Mouse (Mus musculus) heart, embryonic 11.5 days (tissue): ENCODE measurements around the gene Pip4k2c. TPM values are rescaled to one million over a fixed set of nuclear protein-coding genes. Genes with fewer than 3 reads are reported as not detected.
"Not testable (repeated sequence)": the region's sequence is repeated elsewhere in the genome, so short reads cannot be mapped to it uniquely, and the experiment has no call there.

Experiments
- ATAC-seq: fragments of 200-750 bp; cut with Nextera tagmentation; replicated peaks from 2 replicates; pipeline ENCODE4 v1.8.0; 2017; ENCODE audit warnings: moderate library complexity; ENCODE audit not compliant: insufficient number of reproducible peaks, low FRiP score, low TSS enrichment
- H3K27ac ChIP-seq: fragments of 300-500 bp; sonication (generic); 2 replicates; pipeline ENCODE4 v1.5.1; 2014; ENCODE audit warnings: mild to moderate bottlenecking, low read depth, low read length
- H3K27me3 ChIP-seq: fragments of 300-500 bp; sonication (generic); 2 replicates; pipeline ENCODE4 v1.6.1; 2014; ENCODE audit warnings: mild to moderate bottlenecking, low read length, mixed read lengths; ENCODE audit not compliant: control insufficient read depth, insufficient read depth
- H3K36me3 ChIP-seq: fragments of 300-500 bp; sonication (generic); 2 replicates; pipeline ENCODE4 v1.6.1; 2014; ENCODE audit warnings: mild to moderate bottlenecking, low read length, moderate library complexity, mixed read lengths; ENCODE audit not compliant: control insufficient read depth, insufficient read depth
- H3K4me1 ChIP-seq: fragments of 300-500 bp; sonication (generic); 2 replicates; pipeline ENCODE4 v1.6.1; 2014; ENCODE audit warnings: low read length; ENCODE audit not compliant: control insufficient read depth, insufficient read depth
- H3K4me2 ChIP-seq: fragments of 300-500 bp; sonication (generic); 2 replicates; pipeline ENCODE4 v1.6.1; 2014; ENCODE audit warnings: mild to moderate bottlenecking, moderate library complexity
- H3K4me3 ChIP-seq: fragments of 300-500 bp; sonication (generic); 2 replicates; pipeline ENCODE4 v1.5.1; 2014; ENCODE audit warnings: low read depth, low read length
- H3K9ac ChIP-seq: fragments of 300-500 bp; sonication (generic); 2 replicates; pipeline ENCODE4 v1.6.1; 2014; ENCODE audit warnings: mild to moderate bottlenecking, low read depth, low read length, moderate library complexity
- H3K9me3 ChIP-seq: fragments of 300-500 bp; sonication (generic); replicated peaks from 2 replicates; pipeline ENCODE4 v1.6.1; 2016; ENCODE audit warnings: low read length; ENCODE audit not compliant: control insufficient read depth
- WGBS: fragments of 180-500 bp; shearing (Covaris S2); extraction: QIAGEN DNeasy Blood & Tissue Kit; methylation state at CpG from one replicate; pipeline ENCODE4 v1.1.7; 2014; ENCODE audit not compliant: insufficient replicate concordance; 5-methylcytosine and 5-hydroxymethylcytosine counted together
- polyA plus RNA-seq: library from polyadenylated mRNA; unstranded; fragments of >200 nt; fragmentation: Nextera tagmentation; extraction: Ambion mirVana; gene quantifications from 2 replicates; pipeline ENCODE4 v1.2.1, GENCODE M21; 2014

Pip4k2c gene
- polyA plus RNA-seq, 1 experiment from 2014 or later: 20.8 TPM

- Histone ChIP-seq H3K36me3 (no peaks in the 10 kb centered on the region), H3K9ac (no peak overlapping the region), H3K4me1 (peaks cover 27% of the 10 kb centered on the region), H3K9me3 (no peaks in the 10 kb centered on the region), H3K4me2 (no peak overlapping the region; the same call in 1 of the 2 replicates), H3K27me3 (peaks cover 83% of the 10 kb centered on the region), H3K4me3 (peak overlapping the region; percentile 58), H3K27ac (no peak overlapping the region)
- 13% methylated on average over 15 of the region's 15 CpGs for WGBS
- no peak for ATAC-seq
Measured at GRCm38 (mm10) chr10:127166771-127167613, 44.4 kb downstream of the Pip4k2c start.

GRCm38 (mm10) chr10:127166404-127166715 is 45.0 kb downstream of the Pip4k2c start:
- peak overlapping the region; percentile 84 for H3K4me2 ChIP-seq
- WGBS: under 1% methylated on average over 11 of the region's 11 CpGs
- ATAC-seq: no peak
- peaks cover 77% of the 10 kb centered on the region for H3K27me3 ChIP-seq
- H3K4me3 ChIP-seq: peak overlapping the region; percentile 58
- no peak overlapping the region for H3K27ac ChIP-seq
- H3K9me3 ChIP-seq: no peaks in the 10 kb centered on the region
- peaks cover 27% of the 10 kb centered on the region for H3K4me1 ChIP-seq
- H3K36me3 ChIP-seq: no peaks in the 10 kb centered on the region
- H3K9ac ChIP-seq: no peak overlapping the region

- peak overlapping the region; percentile 84 for H3K4me2 ChIP-seq
- H3K27me3 ChIP-seq: peaks cover 72% of the 10 kb centered on the region
- ATAC-seq: peak; percentile 44; the same call in 1 of the 2 replicates
- H3K36me3 ChIP-seq: no peaks in the 10 kb centered on the region
- H3K4me3 ChIP-seq: peak overlapping the region; percentile 58
- H3K9ac ChIP-seq: peak overlapping the region; percentile 61; the same call in 1 of the 2 replicates
- under 1% methylated on average over 55 of the region's 56 CpGs for WGBS
- H3K27ac ChIP-seq: no peak overlapping the region
- H3K9me3 ChIP-seq: no peaks in the 10 kb centered on the region
- peaks cover 26% of the 10 kb centered on the region for H3K4me1 ChIP-seq
Measured at GRCm38 (mm10) chr10:127165654-127166403, 45.6 kb downstream of the Pip4k2c start.

GRCm38 (mm10) chr10:127165354-127165653 is 46.1 kb downstream of the Pip4k2c start:
- H3K27me3 ChIP-seq: peaks cover 67% of the 10 kb centered on the region
- no peaks in the 10 kb centered on the region for H3K9me3 ChIP-seq
- H3K4me3 ChIP-seq: peak overlapping the region; percentile 58
- H3K4me2 ChIP-seq: peak overlapping the region; percentile 84
- H3K36me3 ChIP-seq: no peaks in the 10 kb centered on the region
- H3K27ac ChIP-seq: no peak overlapping the region
- peak; percentile 40 for ATAC-seq
- peaks cover 21% of the 10 kb centered on the region for H3K4me1 ChIP-seq
- WGBS: 1% methylated on average over 38 of the region's 42 CpGs
- H3K9ac ChIP-seq: peak overlapping the region; percentile 61; the same call in 1 of the 2 replicates

GRCm38 (mm10) chr10:127164631-127165353 is 46.6 kb downstream of the Pip4k2c start, which contains the start of gene B4galnt1:
B4galnt1 (plus strand) TSS chr10:127165225.
- peak within 1 kb of the TSS; percentile 61; the same call in 1 of the 2 replicates for H3K9ac ChIP-seq
- WGBS: 3% methylated on average over 50 of the region's 52 CpGs
- H3K9me3 ChIP-seq: no peaks in the 10 kb centered on the region
- peaks cover 19% of the 10 kb centered on the region for H3K4me1 ChIP-seq
- peak within 1 kb of the TSS; percentile 84 for H3K4me2 ChIP-seq
- peak within 1 kb of the TSS; percentile 58 for H3K4me3 ChIP-seq
- peaks cover 62% of the 10 kb centered on the region for H3K27me3 ChIP-seq
- no peak within 1 kb of the TSS for H3K27ac ChIP-seq
- ATAC-seq: peak; percentile 37
- no peaks in the 10 kb centered on the region for H3K36me3 ChIP-seq

- no peak for ATAC-seq
- Histone ChIP-seq H3K4me1 (peaks cover 19% of the 10 kb centered on the region), H3K4me2 (no peak overlapping the region), H3K4me3 (no peak overlapping the region), H3K9ac (no peak overlapping the region), H3K36me3 (no peaks in the 10 kb centered on the region), H3K27me3 (peaks cover 56% of the 10 kb centered on the region), H3K27ac (no peak overlapping the region), H3K9me3 (no peaks in the 10 kb centered on the region)
- WGBS: 83% methylated on average over 4 of the region's 4 CpGs
Measured at GRCm38 (mm10) chr10:127164190-127164589, 47.2 kb downstream of the Pip4k2c start.

GRCm38 (mm10) chr10:127162771-127163261 is 48.6 kb downstream of the Pip4k2c start:
- H3K4me1 ChIP-seq: peaks cover 18% of the 10 kb centered on the region
- H3K4me2 ChIP-seq, ATAC-seq, H3K9ac ChIP-seq, H3K27ac ChIP-seq, H3K9me3 ChIP-seq, H3K4me3 ChIP-seq, H3K36me3 ChIP-seq: not testable (repeated sequence)
- peaks cover 43% of the 10 kb centered on the region for H3K27me3 ChIP-seq
- WGBS: 40% methylated on average over 7 of the region's 7 CpGs

GRCm38 (mm10) chr10:127160728-127161127 is 50.7 kb downstream of the Pip4k2c start:
- no peak for ATAC-seq
- H3K4me1 ChIP-seq: peaks cover 9% of the 10 kb centered on the region
- no peak overlapping the region for H3K27ac ChIP-seq
- peaks cover 23% of the 10 kb centered on the region for H3K27me3 ChIP-seq
- H3K9ac ChIP-seq: no peak overlapping the region
- H3K9me3 ChIP-seq: no peaks in the 10 kb centered on the region
- no peaks in the 10 kb centered on the region for H3K36me3 ChIP-seq
- WGBS: 67% methylated on average over 3 of the region's 3 CpGs
- H3K4me2 ChIP-seq: no peak overlapping the region
- no peak overlapping the region for H3K4me3 ChIP-seq
